In genomic region chr2:165759421-165759985, GRCm38 (mm10) we compare ENCODE assay signal across 21 mouse cellular contexts.
DNase-seq lines count a peak whose midpoint lies in the region; ATAC-seq and TF ChIP-seq lines count a peak whose summit lies in the region.
"Had no signal": no experiment of that assay in that cellular context is flagged by ENCODE, and none has a peak within 500 bp of the region (broad histone marks: within the 10 kb centered on the region; RNA-seq: fewer than 3 reads in every experiment).

No protein-coding gene starts in this region.

- WGBS in kidney, postnatal 0 days, result 43% methylated on average over 13 of the region's 13 CpGs
- 80% methylated on average over 13 of the region's 13 CpGs for WGBS in limb, embryonic 13.5 days

- H3K36me3 ChIP-seq in kidney, postnatal 0 days (ENCODE audit: insufficient read depth, low read length), result no peaks in the 10 kb centered on the region
- H3K36me3 ChIP-seq in limb, embryonic 13.5 days, result peaks cover 4% of the 10 kb centered on the region; the same call in 1 of the 2 replicates

- H3K4me3 ChIP-seq in gastrocnemius, adult 2 months, result no peak overlapping the region
- no peak overlapping the region for H3K4me3 ChIP-seq in kidney, postnatal 0 days (replicated peaks; ENCODE audit: low read depth, low read length)
- no peak overlapping the region for H3K4me3 ChIP-seq in limb, embryonic 13.5 days
- H3K4me3 ChIP-seq: embryonic facial prominence, embryonic 12.5 days; myocyte had no signal

- H3K4me1 ChIP-seq in kidney, postnatal 0 days (replicated peaks; ENCODE audit: insufficient read depth, low read length), result no peaks in the 10 kb centered on the region
- H3K4me1 ChIP-seq in limb, embryonic 13.5 days, result no peaks in the 10 kb centered on the region
- H3K4me1 ChIP-seq: embryonic facial prominence, embryonic 12.5 days had no signal

- no peaks in the 10 kb centered on the region for H3K27me3 ChIP-seq in kidney, postnatal 0 days (ENCODE audit: insufficient read depth, low read length)
- no peaks in the 10 kb centered on the region for H3K27me3 ChIP-seq in limb, embryonic 13.5 days
- H3K27me3 ChIP-seq: embryonic facial prominence, embryonic 12.5 days had no signal

- no peak for DNase-seq in gastrocnemius, adult 2 months
- DNase-seq in gastrocnemius, postnatal 25 days, result no peak
- peak; percentile 88 for DNase-seq in kidney, postnatal 0 days (ENCODE audit: low spot score)
- DNase-seq in kidney, postnatal 36 days, result no peak
- peak; percentile 47 for DNase-seq in embryo, embryonic 11 days
- no peak for DNase-seq in liver
- no peak for DNase-seq in gastrocnemius, adult 8-10 months (ENCODE audit: low spot score in 2 of 2)
- DNase-seq: adrenal gland, postnatal 25 days; cerebellum, adult 11-12 months; cerebellum, postnatal 14 days; heart, adult 11 months; heart, postnatal 36 days; kidney, postnatal 10 days; left cerebral cortex, postnatal 4 days; midbrain, embryonic 14.5 days; thymus, postnatal 25 days had no signal

- ATAC-seq in kidney, postnatal 0 days (replicated peaks; ENCODE audit: low FRiP score, low read depth), result peak; percentile 91
- ATAC-seq in limb, embryonic 13.5 days (ENCODE audit: low FRiP score, low read depth), result 0 out of 2 replicates have a peak, but pooled peaks have one; percentile 59
- ATAC-seq: inflammation-experienced regulatory T-cells, adult 6 months had no signal

- no peak for TF ChIP-seq CTCF in gastrocnemius, adult 2 months (IDR thresholded peaks at IDR 0.05)
- no peak for TF ChIP-seq CTCF in kidney, postnatal 0 days (IDR thresholded peaks at IDR 0.05; ENCODE audit: low read depth)

- intact Hi-C loops in gastrocnemius, adult 2 months (cut with DNase I), result loop anchor here (10.0 kb wide), 1 partner anchor 165 kb away; the partner anchor contains the start of gene Eya2

- H3K27ac ChIP-seq in gastrocnemius, adult 2 months, result peak overlapping the region; percentile 28; the same call in 1 of the 2 replicates
- no peak overlapping the region for H3K27ac ChIP-seq in kidney, postnatal 0 days
- no peak overlapping the region for H3K27ac ChIP-seq in limb, embryonic 13.5 days
- H3K27ac ChIP-seq: embryonic facial prominence, embryonic 12.5 days; liver, embryonic 14.5 days had no signal

- H3K9me3 ChIP-seq in kidney, postnatal 0 days (replicated peaks; ENCODE audit: low read length), result no peaks in the 10 kb centered on the region
- no peaks in the 10 kb centered on the region for H3K9me3 ChIP-seq in limb, embryonic 13.5 days
- H3K9me3 ChIP-seq: embryonic facial prominence, embryonic 12.5 days had no signal

- H3K4me2 ChIP-seq in kidney, postnatal 0 days (ENCODE audit: low read length), result no peak overlapping the region
- H3K4me2 ChIP-seq in limb, embryonic 13.5 days (replicated peaks), result no peak overlapping the region
- H3K4me2 ChIP-seq: embryonic facial prominence, embryonic 12.5 days had no signal

- H3K9ac ChIP-seq in kidney, postnatal 0 days (ENCODE audit: low read depth, low read length), result no peak overlapping the region
- no peak overlapping the region; the same call in 1 of the 2 replicates for H3K9ac ChIP-seq in limb, embryonic 13.5 days
- H3K9ac ChIP-seq: embryonic facial prominence, embryonic 12.5 days; liver, embryonic 14.5 days had no signal

Comparison
In these comparisons a context has a peak if more than half of its experiments do, and no peak if none do; other contexts are left out.
1. DNase-seq: peak in kidney, postnatal 0 days (single experiment) and embryo, embryonic 11 days (single experiment); none in gastrocnemius, adult 2 months (single experiment), gastrocnemius, postnatal 25 days (single experiment), kidney, postnatal 36 days (0 of 2), liver (single experiment) and gastrocnemius, adult 8-10 months (0 of 2).